In the genomic region with DNA sequence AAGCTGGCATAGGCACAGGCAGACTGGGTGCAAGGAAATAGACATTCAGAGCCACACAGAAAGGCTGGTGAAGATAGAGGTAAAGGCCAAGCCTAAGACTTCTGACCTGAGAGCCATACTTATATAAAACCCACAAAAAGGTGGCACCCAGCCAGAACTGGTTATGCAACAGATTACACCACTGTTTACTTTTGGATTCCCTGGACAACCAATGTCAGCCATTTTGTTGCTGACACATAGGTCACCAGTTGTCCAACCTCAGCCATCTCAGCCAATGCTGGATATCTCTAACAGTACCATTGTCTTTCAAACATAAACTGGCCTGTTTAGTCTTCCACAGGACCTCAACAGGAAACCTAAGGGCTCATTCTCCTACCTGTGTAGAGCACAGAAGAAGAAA, we compare ENCODE assay signal across 20 mouse cellular contexts. TPM values are rescaled to one million over a fixed set of nuclear protein-coding genes. Genes with fewer than 3 reads are reported as not detected.
DNase-seq lines count a peak whose midpoint lies in the region; ATAC-seq and TF ChIP-seq lines count a peak whose summit lies in the region.
"Had no signal": no experiment of that assay in that cellular context is flagged by ENCODE, and none has a peak within 500 bp of the region (broad histone marks: within the 10 kb centered on the region; RNA-seq: fewer than 3 reads in every experiment).

No protein-coding gene starts in this region.

- no peak overlapping the region for H3K27ac ChIP-seq in heart, embryonic 12.5 days (ENCODE audit: poor library complexity, severe bottlenecking)
- no peak overlapping the region for H3K27ac ChIP-seq in stomach, postnatal 0 days (replicated peaks)
- no peak overlapping the region for H3K27ac ChIP-seq in intestine, embryonic 15.5 days
- H3K27ac ChIP-seq: embryonic facial prominence, embryonic 12.5 days; forebrain, embryonic 10.5 days; heart, embryonic 13.5 days; hindbrain, embryonic 10.5 days; liver, embryonic 15.5 days; midbrain, embryonic 10.5 days; neural tube, embryonic 15.5 days; stomach, embryonic 15.5 days had no signal

- H3K36me3 ChIP-seq in heart, embryonic 12.5 days: no peaks in the 10 kb centered on the region
- no peaks in the 10 kb centered on the region for H3K36me3 ChIP-seq in stomach, postnatal 0 days (ENCODE audit: control insufficient read depth, insufficient read depth, low read length)
- no peaks in the 10 kb centered on the region for H3K36me3 ChIP-seq in intestine, embryonic 15.5 days
- H3K36me3 ChIP-seq: embryonic facial prominence, embryonic 12.5 days; forebrain, embryonic 10.5 days; heart, embryonic 13.5 days; hindbrain, embryonic 10.5 days; liver, embryonic 15.5 days; midbrain, embryonic 10.5 days; neural tube, embryonic 15.5 days; stomach, embryonic 15.5 days had no signal

- H3K27me3 ChIP-seq in heart, embryonic 12.5 days (replicated peaks): no peaks in the 10 kb centered on the region
- H3K27me3 ChIP-seq in stomach, postnatal 0 days (ENCODE audit: control insufficient read depth, insufficient read depth, low read length): no peaks in the 10 kb centered on the region
- no peaks in the 10 kb centered on the region for H3K27me3 ChIP-seq in intestine, embryonic 15.5 days (replicated peaks)
- H3K27me3 ChIP-seq: embryonic facial prominence, embryonic 12.5 days; heart, embryonic 13.5 days; liver, embryonic 15.5 days; neural tube, embryonic 15.5 days; stomach, embryonic 15.5 days had no signal

- H3K9ac ChIP-seq in heart, embryonic 12.5 days: no peak overlapping the region
- H3K9ac ChIP-seq in stomach, postnatal 0 days (ENCODE audit: low read length): no peak overlapping the region
- H3K9ac ChIP-seq in intestine, embryonic 15.5 days: no peak overlapping the region
- H3K9ac ChIP-seq: embryonic facial prominence, embryonic 12.5 days; heart, embryonic 13.5 days; liver, embryonic 15.5 days; neural tube, embryonic 15.5 days; stomach, embryonic 15.5 days had no signal

- peaks cover 6% of the 10 kb centered on the region; the same call in 1 of the 2 replicates for H3K9me3 ChIP-seq in heart, embryonic 12.5 days (replicated peaks)
- H3K9me3 ChIP-seq in stomach, postnatal 0 days (ENCODE audit: control insufficient read depth, low read length): no peaks in the 10 kb centered on the region
- H3K9me3 ChIP-seq in intestine, embryonic 15.5 days: no peaks in the 10 kb centered on the region
- H3K9me3 ChIP-seq: embryonic facial prominence, embryonic 12.5 days; forebrain, embryonic 10.5 days; liver, embryonic 15.5 days; midbrain, embryonic 10.5 days; neural tube, embryonic 15.5 days; stomach, embryonic 15.5 days had no signal

- H3K4me1 ChIP-seq in heart, embryonic 12.5 days (replicated peaks): no peaks in the 10 kb centered on the region
- H3K4me1 ChIP-seq in lung, adult 2 months (ENCODE audit: control insufficient read depth, insufficient read depth, low read length): no peaks in the 10 kb centered on the region
- H3K4me1 ChIP-seq in stomach, postnatal 0 days (replicated peaks; ENCODE audit: control insufficient read depth, insufficient read depth): no peaks in the 10 kb centered on the region
- H3K4me1 ChIP-seq in intestine, embryonic 15.5 days (replicated peaks): no peaks in the 10 kb centered on the region
- H3K4me1 ChIP-seq: embryonic facial prominence, embryonic 12.5 days; forebrain, embryonic 10.5 days; heart, embryonic 13.5 days; hindbrain, embryonic 10.5 days; liver, embryonic 15.5 days; midbrain, embryonic 10.5 days; neural tube, embryonic 15.5 days; stomach, embryonic 15.5 days had no signal

- ATAC-seq in heart, embryonic 12.5 days (ENCODE audit: insufficient number of reproducible peaks, low FRiP score): no peak
- ATAC-seq in stomach, postnatal 0 days (ENCODE audit: low FRiP score, low TSS enrichment): peak; percentile 42
- no peak for ATAC-seq in intestine, embryonic 15.5 days

- no peak overlapping the region for H3K4me2 ChIP-seq in heart, embryonic 12.5 days
- no peak overlapping the region for H3K4me2 ChIP-seq in stomach, postnatal 0 days (replicated peaks; ENCODE audit: low read depth)
- no peak overlapping the region for H3K4me2 ChIP-seq in intestine, embryonic 15.5 days (replicated peaks)
- H3K4me2 ChIP-seq: embryonic facial prominence, embryonic 12.5 days; heart, embryonic 13.5 days; liver, embryonic 15.5 days; neural tube, embryonic 15.5 days; stomach, embryonic 15.5 days had no signal

- DNase-seq in heart, adult 11 months: peak; percentile 77
- DNase-seq in lung, adult 18-20 months: peak; percentile 26 to 40
- DNase-seq in lung, postnatal 25 days (ENCODE audit: low spot score): no peak
- DNase-seq in lung, adult 2 months: peak; percentile 11
- DNase-seq in stomach, postnatal 0 days (ENCODE audit: low spot score): peak; percentile 20
- no peak for DNase-seq in spleen, postnatal 36 days (ENCODE audit: low spot score in 2 of 2)
- DNase-seq: cerebellum, adult 11-12 months; layer of hippocampus, postnatal 36 days; left cerebral cortex, postnatal 4 days; thymus, postnatal 14 days had no signal

- TF ChIP-seq CTCF in lung, adult 2 months (IDR thresholded peaks at IDR 0.05; ENCODE audit: insufficient read depth, low read length): no peak
- TF ChIP-seq CTCF in stomach, postnatal 0 days (IDR thresholded peaks at IDR 0.05; ENCODE audit: low read depth): no peak

- TF ChIP-seq POLR2A in lung, adult 2 months (IDR thresholded peaks at IDR 0.05; ENCODE audit: borderline replicate concordance, extremely low read depth, low read depth, low read length): no peak

- no peak for TF ChIP-seq EP300 in stomach, postnatal 0 days (optimal IDR thresholded peaks at IDR 0.05)

- no peak overlapping the region for H3K4me3 ChIP-seq in heart, embryonic 12.5 days
- H3K4me3 ChIP-seq in lung, adult 2 months (replicated peaks; ENCODE audit: extremely low read depth, low read depth, low read length): no peak overlapping the region
- no peak overlapping the region for H3K4me3 ChIP-seq in stomach, postnatal 0 days (ENCODE audit: low read depth, low read length)
- H3K4me3 ChIP-seq in intestine, embryonic 15.5 days (replicated peaks): no peak overlapping the region
- H3K4me3 ChIP-seq: embryonic facial prominence, embryonic 12.5 days; forebrain, embryonic 10.5 days; heart, embryonic 13.5 days; hindbrain, embryonic 10.5 days; liver, embryonic 15.5 days; midbrain, embryonic 10.5 days; neural tube, embryonic 15.5 days; stomach, embryonic 15.5 days had no signal

RNA-seq across cellular contexts. Expression of gene Opcml, which starts 11.8 kb away (rescaled TPM):
- 1.4 and 1.5 TPM in 2 replicates for polyA plus RNA-seq in heart, embryonic 12.5 days (2016; fragmentation: Nextera tagmentation; extraction: Ambion mirVana)
- 0.19 and 0.26 TPM in 2 replicates for polyA plus RNA-seq in lung, adult 2 months (2012; rRNA removed)
- polyA plus RNA-seq in stomach, postnatal 0 days (2015; fragmentation: Nextera tagmentation; extraction: Ambion mirVana): 1.1 and 1.2 TPM in 2 replicates
- polyA plus RNA-seq in intestine, embryonic 15.5 days (2015; fragmentation: Nextera tagmentation; extraction: Ambion mirVana): 3.4 and 4.4 TPM in 2 replicates

Comparison
In these comparisons a context has a peak if more than half of its experiments do, and no peak if none do; other contexts are left out.
1. DNase-seq: peak in heart, adult 11 months (single experiment), lung, adult 18-20 months (2 of 2), lung, adult 2 months (single experiment) and stomach, postnatal 0 days (single experiment); none in lung, postnatal 25 days (single experiment) and spleen, postnatal 36 days (0 of 2).